Mouse (Mus musculus): Measurements from ENCODE around the gene Slc30a2.

GRCm38 (mm10) chr4:134371316-134371855 is 28.4 kb downstream of the Slc30a2 start:
- TF ChIP-seq CTCF (IDR thresholded peaks at IDR 0.05; ENCODE audit: borderline replicate concordance, extremely low read depth, insufficient read depth, insufficient read length): no peak
- TF ChIP-seq POLR2A (IDR thresholded peaks at IDR 0.05; ENCODE audit: borderline replicate concordance, extremely low read depth, insufficient read depth, insufficient read length, poor library complexity, severe bottlenecking): no peak
